Mouse (Mus musculus) activated CD4-positive, CD25-positive, alpha-beta regulatory T cell, adult 9 weeks (primary cell): ENCODE data around the gene Taar8a. TPM values are rescaled to one million over a fixed set of nuclear protein-coding genes. Genes with fewer than 3 reads are reported as not detected.

Experiments
- polyA plus RNA-seq: library from polyadenylated mRNA; unstranded; fragments of 100-300 nt; shearing (Covaris generic); gene quantifications from one replicate; pipeline ENCODE4 v1.2.1, GENCODE M21; 2017

Gene Taar8a
- not detected for polyA plus RNA-seq

GRCm38 (mm10) chr10:24076200-24076599, at the start of gene Taar8a:
TSS of gene Taar8a (plus strand) at chr10:24076500.

GRCm38 (mm10) chr10:24026922-24027321, 49.4 kb upstream of the Taar8a start, which contains the start of gene Taar7d:
TSS of gene Taar7d (plus strand) at chr10:24027222.

GRCm38 (mm10) chr10:24037314-24037713, 39.0 kb upstream of the Taar8a start, which contains the start of gene Taar7e:
TSS of gene Taar7e (plus strand) at chr10:24037614.

DNA sequence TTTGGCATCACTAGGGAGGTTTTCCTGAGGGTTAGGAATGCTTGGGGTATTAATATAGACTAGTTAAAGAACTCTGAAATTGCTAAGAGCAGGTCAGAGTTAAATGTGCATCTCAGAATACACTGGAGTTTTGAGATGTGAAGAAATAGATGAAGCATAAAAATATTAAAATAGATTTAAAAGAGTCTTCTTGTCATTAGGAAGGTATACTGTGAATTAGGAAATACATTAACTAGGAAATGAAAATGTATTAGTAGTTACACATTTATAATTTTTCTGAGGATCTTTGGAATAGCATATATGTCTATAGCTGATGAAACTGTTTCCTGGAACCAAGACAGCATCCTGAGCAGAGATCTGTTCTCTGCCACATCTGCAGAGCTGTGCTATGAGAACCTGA, 27.1 kb upstream of the Taar8a start, which contains the start of gene Taar7f:
Taar7f (plus strand) TSS at position 301 of the 400 bp plus-strand sequence.

GRCm38 (mm10) chr10:24092194-24092593, 15.9 kb downstream of the Taar8a start, which contains the start of gene Taar8b:
TSS of gene Taar8b (minus strand) at chr10:24092294.

DNA sequence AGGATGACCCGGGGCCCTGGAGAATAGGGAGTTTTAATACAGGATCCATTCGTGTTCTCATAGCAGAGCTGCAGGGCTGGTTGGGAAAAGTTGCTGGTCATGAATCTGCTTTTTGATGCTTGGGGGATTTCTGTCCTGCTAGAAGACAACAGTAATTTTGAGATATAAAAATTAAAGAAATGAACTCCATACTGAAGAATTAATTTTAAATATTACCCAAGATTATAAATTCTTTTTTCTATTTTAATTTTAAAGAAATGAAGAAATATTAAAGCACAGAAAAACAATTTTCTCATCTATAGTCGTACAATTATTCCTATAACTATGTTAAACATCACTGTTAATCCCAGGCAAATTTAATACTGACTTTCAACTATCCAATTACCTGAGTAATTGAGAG, 25.5 kb downstream of the Taar8a start, which contains the start of gene Taar8c:
Taar8c (minus strand) TSS at position 101 of the 400 bp plus-strand sequence.

DNA sequence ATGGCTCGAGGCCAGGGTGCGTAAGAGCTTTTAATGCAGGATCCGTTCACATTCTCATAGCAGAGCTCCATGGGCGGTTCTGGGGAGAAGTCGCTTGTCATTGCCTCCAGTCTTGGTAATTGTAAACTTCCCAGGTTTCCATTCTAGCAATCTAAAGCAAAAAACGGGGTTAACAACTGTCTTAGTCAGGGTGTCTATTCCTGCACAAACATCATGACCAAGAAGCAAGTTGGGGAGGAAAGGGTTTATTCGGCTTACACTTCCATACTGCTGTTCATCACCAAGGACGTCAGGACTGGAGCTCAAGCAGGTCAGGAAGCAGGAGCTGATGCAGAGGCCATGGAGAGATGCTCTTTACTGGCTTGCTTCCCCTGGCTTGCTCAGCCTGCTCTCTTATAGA, 33.1 kb downstream of the Taar8a start, which contains the start of gene Taar9:
Taar9 (minus strand) TSS at position 101 of the 400 bp plus-strand sequence.

Other genes with a start within 250 kb of the Taar8a start
- 0.15 TPM for gene Vnn3, start 225.0 kb upstream of the Taar8a start, polyA plus RNA-seq
- not detected for gene Vnn1, start 181.8 kb upstream of the Taar8a start, polyA plus RNA-seq
- gene Taar1, start 156.1 kb upstream of the Taar8a start, polyA plus RNA-seq, result not detected
- gene Taar2, start 137.9 kb upstream of the Taar8a start, polyA plus RNA-seq, result not detected
- gene Taar3, start 126.9 kb upstream of the Taar8a start, polyA plus RNA-seq, result not detected
- not detected for gene Taar4, start 116.0 kb upstream of the Taar8a start, polyA plus RNA-seq
- not detected for gene Taar5, start 105.8 kb upstream of the Taar8a start, polyA plus RNA-seq
- not detected for gene Taar6, start 90.9 kb upstream of the Taar8a start, polyA plus RNA-seq
- not detected for gene Taar7a, start 83.0 kb upstream of the Taar8a start, polyA plus RNA-seq
- gene Taar7b, start 76.6 kb upstream of the Taar8a start, polyA plus RNA-seq, result not detected
- gene Taar7d, start 49.3 kb upstream of the Taar8a start, polyA plus RNA-seq, result not detected
- not detected for gene Taar7e, start 38.9 kb upstream of the Taar8a start, polyA plus RNA-seq
- gene Taar7f, start 27.0 kb upstream of the Taar8a start, polyA plus RNA-seq, result not detected
- not detected for gene Taar8b, start 15.8 kb downstream of the Taar8a start, polyA plus RNA-seq
- not detected for gene Taar8c, start 25.4 kb downstream of the Taar8a start, polyA plus RNA-seq
- gene Taar9, start 33.0 kb downstream of the Taar8a start, polyA plus RNA-seq, result not detected
- gene Stx7, start 72.8 kb downstream of the Taar8a start, polyA plus RNA-seq, result 45.4 TPM
- not detected for gene Moxd1, start 147.0 kb downstream of the Taar8a start, polyA plus RNA-seq